Mouse (Mus musculus): ENCODE measurements around the gene Mpig6b.

Mpig6b gene

DNA sequence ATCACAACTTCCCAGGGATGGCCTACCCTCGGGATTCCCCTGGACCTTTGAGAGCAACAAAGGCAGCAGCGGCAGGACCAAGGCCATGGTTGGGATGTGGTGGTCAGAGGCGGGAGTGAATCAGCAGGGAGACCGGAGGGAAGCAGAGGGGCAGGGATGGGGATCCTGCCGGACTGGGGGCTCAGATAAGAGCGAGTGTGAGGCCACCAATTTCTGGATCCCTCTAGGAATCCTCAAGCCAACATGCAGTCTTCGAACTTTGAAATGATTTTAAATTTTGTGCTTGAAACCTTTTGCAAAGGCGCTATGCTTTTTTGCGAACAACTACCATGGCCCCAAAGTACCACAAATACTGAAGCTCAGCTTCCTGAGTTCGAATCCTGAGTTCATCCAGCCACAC is at the start of gene Mpig6b:
Mpig6b (minus strand) TSS at position 101 of the 400 bp plus-strand sequence.
- DNase-seq (ENCODE audit: low spot score) = no peak

DNA sequence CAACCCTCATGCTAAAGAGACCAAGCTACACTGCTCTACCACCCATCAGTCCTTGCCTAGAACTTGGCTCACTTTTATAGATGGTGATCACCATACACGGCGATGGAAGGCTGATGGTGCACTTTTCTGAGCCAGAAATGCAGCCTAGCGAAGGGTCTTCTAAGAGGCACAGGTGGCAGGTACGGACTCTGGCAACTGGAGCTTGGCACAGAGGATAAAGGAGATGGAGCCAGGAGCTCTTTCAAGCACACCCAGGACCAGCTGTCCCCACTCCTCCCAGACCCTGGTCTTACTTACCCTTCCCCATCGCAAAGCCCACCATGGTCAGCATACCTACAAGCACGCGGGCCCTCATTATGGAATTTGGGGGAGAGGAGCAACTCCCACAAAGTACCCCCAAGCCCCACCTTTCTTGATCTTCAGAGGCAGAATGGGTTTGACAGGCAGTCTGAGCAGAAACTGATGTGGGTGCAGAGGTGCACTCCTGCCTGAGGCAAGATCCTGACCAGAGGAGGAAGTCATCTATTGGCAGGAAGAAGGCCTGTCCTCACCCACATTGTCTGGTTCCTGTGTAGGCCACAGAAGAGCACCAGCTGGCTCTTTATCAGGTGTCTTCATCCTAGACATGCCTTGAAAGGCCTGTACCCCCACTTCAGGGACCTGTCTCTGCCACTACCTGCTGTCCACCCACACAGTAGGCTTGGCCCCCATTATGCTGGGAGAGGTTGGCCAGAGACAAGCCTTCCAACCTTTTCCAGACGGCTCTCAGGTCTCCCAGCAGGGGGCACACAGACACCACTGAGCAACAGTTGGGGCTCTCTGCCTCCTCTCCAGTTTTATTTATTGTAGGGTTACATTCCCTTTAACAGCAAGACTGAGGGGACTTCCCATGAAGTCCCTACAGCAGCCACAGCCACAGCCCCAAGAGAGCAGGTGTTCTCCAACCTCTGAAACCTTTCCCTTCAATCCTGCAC is 49.3 kb upstream of the Mpig6b start, which contains the start of gene Ly6g5b:
Ly6g5b (minus strand) TSS at position 383 of the 974 bp plus-strand sequence.
- DNase-seq (ENCODE audit: low spot score) = no peak

DNA sequence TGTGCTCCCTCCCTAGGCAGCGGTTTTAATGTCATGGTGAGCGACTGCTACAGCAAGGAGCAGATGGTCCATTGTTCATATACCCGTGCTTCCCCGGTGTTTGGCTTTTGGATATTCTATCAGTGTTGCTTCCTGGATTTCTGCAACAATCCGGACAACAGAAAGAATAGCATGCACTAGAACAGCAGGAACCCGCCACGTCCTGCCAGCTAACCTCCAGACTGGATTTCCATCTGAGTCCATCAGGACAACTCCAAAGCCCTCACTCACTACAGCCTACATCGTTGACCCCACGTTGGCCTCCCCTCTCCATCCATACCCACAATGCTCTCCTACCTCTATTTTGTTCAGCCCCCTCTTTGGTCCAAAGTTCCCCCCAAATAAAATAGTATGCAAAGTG is 45.8 kb upstream of the Mpig6b start:
- DNase-seq (ENCODE audit: low spot score) = no peak

DNA sequence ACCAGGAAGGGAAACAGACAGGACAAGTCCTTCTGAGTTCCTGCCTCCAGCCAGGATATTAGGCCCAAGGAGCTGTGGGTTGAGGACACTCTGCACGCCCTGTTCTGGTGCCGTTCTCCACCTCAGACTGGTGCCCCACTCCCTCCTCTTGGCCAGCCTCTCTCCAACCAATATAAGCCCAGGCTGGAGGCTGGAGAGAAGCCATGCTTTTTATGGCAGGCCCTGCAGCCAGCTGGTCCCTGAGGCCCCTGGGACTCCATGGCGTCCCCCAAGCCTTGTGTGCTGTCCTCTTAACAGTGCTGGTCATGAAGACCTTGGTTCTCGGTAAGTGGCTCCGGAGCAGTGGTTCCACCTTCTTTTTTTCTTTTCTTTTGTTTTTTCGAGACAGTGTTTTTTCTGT is 42.1 kb upstream of the Mpig6b start, which contains the start of gene Ly6g5c:
Ly6g5c (plus strand) TSS at position 183 of the 400 bp plus-strand sequence.
- no peak for DNase-seq (ENCODE audit: low spot score)

DNA sequence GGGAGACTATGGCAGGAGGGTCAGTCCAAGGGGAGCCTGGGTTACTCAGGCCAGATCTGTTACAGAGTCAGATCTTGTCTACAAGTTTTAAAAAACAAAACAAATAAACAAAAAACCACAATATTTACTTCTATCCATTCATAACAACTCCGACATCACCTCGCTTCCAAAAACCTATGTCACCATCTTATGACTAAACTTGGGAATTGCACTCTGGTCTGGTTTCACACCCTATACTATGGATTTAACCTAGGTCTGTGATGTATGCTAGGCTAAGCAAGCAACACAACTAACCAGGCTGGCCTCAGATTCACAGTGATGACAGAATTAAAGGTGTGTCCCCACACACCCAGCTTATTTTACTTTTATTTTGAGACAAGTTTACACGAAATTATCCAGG is 40.5 kb upstream of the Mpig6b start:
- DNase-seq (ENCODE audit: low spot score) = no peak

DNA sequence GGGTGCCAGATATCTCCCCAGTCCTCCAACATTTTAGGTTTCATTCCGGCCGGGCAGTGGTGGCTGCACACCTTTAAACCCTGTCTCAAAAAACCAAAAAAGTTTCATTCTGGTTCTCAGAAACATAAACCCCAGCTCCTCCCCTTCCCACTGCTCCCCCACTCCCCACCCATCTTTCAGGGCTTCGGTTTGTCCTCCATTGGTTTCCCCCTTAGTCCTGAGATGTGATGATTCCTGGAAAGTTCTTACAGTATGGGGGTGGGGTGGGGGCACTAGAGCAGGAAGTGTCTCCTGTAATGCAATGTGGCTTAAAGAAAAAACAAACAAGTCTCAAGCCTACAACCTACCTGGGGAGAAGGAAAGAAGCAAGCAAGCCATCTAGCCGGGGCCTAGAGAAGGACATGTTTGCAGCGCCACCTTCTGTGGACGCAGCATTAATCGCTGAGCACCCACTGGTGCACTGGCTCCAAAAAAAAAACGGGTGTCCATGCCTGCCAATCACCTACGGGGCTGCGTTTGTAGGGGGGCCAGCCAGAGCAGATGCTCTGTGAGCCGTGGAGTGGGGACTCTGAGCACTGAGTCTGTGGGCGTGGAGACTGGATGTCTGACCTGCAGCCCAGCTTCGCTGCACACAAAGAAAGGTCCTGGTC is 39.9 kb upstream of the Mpig6b start:
- DNase-seq (ENCODE audit: low spot score) = peak; percentile 41

DNA sequence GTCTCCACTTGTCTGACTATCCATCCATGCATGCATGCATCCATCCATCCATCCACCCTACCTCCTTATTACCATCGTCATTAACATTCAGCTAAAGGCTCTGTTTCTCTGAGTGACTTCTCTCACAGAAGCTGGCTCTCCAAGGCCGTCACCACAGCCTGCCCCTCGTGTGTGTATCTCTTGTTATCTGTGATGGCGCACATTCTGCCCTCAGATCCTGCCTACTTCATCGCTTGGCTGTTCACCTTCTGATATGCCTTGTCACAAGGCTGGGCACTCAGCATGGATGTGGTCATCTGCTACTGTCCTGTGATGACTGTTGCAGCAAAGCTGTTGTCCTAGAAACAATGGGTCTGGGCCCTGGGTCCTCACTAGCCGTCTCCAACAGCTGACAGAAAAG is 38.8 kb upstream of the Mpig6b start:
- DNase-seq (ENCODE audit: low spot score) = no peak

DNA sequence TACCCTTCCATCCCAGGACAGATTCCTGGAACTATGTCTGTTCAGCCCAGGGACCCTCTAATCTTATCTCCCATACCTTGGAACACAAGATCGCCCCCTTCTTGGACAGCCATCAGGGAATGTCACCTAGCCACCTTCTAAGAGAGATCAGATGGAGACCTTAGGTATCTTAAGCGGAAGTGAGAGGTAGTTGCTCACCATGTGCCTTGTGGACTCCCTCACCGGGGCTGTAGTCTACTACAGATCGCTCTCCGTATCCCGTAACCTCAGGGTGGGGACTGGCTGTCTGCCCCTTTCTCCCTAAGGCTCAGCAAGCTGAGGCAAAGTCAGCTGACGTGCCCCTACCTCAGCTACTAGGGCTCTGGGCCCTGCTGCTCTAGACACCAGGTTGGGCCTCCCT is 38.1 kb upstream of the Mpig6b start:
- no peak for DNase-seq (ENCODE audit: low spot score)

DNA sequence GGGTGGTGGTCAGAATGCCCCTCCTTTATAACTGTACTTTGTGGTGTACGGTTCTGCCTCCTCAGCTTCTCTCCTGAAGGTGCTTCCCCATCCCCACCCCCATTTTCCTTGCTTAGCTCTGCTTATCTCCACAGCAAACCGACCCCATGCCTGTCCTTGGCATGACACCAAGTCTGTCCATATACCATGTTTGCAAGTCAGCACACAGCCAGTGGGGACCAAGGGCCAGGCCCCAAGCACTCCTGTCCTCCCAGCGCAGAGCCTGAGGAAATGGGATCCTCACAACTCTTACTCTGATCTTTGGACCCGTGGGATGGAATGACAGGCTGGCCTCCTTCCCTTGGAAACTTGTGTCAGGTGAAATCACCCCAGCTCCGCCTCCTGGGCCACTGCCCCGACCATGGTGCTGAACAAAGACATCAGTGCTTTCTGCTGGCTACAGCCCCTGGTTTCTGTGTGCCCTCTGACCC is 37.3 kb upstream of the Mpig6b start:
- no peak for DNase-seq (ENCODE audit: low spot score)

DNA sequence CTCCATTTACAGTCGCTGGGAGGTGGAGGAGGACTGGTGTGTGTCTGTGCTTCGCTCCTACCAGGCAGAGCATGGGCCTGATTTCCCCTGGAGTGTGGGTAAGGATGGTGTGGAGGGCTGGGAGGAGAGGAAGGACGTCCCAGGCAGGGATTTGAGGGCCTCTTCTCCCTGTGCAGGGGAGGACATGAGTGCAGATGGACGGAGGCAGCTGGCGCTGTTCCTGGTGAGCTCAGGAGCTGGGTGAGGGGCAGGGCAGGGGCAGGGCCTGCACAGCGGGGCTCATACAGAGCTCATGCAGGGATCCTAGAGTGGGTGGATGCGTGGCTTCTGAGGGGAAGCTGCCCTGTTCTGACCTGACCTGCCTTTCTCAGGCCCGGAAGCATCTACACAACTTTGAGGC is 36.3 kb upstream of the Mpig6b start:
- no peak for DNase-seq (ENCODE audit: low spot score)

DNA sequence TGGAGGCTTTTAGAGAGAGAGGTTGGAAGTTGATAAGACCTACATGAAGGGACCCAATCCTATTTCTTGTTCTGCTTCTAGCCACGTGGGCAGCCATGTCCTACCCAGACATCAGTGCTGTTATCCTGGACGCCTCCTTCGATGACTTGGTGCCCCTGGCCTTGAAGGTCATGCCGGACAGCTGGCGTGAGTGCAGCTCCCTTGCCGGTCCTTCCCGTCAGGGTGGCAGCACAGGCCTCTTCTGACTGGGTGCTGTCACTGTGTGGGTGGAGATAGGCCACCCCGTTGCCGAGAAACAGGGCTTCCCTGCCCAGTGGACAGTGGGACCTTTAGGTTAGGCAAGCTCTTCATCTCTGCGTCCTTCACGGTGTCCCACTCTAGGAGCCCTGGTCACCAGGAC is 35.2 kb upstream of the Mpig6b start:
- no peak for DNase-seq (ENCODE audit: low spot score)

DNA sequence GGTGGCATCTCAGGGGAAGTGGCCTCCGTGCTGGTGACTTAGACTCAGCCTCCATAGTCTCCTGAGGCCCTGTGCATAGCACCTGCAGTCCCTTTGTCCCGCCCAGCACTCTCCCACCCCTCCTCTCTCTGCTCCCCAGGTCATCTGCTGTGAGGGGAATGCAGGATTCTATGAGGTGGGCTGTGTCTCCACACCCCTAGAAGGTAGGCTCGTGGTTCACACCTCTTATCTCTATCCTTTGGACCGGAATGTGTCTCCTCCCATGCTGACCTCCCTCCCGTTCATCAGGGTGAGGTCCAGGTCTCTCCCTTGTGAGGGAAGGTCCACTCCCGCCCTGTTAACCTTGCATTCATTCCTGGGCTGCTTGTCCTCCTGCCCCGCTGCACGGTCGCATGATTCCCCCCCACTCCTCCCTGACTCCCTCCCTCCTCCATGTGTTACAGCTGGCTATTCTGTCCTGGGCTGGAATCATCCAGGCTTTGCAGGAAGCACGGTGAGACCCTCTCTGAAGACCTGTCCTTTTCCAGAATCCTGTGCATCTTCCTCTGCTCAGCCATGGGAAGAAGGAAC is 34.3 kb upstream of the Mpig6b start:
- no peak for DNase-seq (ENCODE audit: low spot score)

DNA sequence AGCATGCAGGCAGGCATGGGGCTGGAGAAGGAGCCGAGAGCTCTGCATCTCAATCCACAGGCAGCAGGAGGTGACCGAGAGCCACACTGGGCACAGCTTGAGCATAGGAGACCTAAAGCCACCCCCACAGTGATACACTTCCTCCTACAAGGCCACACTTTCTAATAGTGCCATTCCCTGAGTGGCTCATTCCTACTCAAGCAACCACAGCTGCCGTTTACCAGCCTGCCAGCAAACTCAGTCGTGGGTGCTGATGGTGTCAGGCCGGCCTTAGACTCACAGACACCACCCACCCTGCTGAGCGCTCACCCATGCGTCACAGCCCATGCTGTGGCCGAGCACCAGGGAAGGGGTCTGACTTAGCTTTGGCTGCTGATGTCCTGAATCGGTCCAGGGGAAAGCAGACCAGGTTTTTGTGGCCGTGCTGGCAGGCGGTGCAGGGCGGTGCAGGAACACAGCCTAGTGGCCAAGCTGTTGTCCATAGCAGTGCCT is 31.2 kb upstream of the Mpig6b start:
- DNase-seq (ENCODE audit: low spot score) = no peak

DNA sequence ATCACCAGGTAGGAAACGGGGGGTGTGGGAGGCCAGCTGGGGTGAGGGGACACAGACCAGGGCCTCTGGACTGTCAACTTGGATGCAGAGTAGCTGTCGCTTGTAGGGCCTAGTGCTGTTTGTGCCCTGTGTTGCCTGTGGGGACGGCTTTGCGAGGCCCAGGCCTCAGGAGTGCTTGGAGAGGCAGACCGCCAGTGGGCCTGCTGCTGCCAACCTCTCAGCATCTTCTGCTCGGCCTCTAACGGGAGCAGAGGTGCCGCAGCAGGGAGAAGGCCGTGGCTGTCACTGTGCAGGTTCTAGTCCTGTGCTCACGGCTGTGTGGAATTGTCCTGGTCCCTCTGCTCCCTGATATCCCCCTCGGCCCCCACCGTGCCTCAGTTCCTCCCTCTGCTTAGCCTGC is 30.6 kb upstream of the Mpig6b start:
- DNase-seq (ENCODE audit: low spot score) = no peak

DNA sequence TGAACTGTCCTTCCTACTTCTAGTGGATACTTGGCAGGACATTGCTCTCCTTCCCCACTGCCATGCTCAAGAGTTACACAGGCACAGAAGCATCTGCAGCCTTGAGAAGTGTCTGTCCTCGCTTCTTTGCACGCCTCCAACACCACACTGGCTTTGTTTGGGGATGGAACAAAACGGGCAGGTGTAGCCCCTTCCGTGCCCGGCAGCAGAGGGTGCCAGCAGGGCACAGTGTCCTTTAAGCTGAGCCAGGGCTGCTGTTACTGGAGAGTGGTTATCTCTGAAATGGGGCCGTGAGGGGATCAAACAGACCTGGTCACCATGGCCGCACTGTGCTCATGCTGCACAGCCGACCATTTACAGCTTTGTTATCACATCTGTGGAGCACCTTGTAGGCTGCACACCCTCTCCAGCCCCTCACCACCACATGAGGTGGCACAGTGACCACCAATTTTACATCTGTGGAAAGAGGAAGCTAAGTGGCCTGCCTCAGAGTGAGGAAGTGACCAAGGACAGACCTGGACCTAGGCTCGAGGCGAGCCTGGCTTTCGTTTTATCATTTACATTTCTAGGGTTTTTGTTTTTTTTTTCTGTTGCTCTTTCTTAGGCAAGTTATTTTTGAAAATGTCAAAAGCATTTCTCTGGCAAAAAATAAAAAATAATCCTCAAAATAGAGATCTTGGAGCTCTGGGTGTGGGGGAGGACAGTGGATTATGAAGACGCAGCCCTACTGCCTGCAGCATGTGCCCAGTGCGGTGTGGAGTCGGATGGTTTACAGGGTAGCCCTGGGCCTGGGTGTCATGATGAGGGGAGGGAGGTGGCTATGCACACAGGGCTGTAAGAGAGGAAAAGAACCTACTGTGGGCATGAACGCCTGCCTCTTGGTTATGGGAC is 28.7 kb upstream of the Mpig6b start:
- DNase-seq (ENCODE audit: low spot score) = no peak

DNA sequence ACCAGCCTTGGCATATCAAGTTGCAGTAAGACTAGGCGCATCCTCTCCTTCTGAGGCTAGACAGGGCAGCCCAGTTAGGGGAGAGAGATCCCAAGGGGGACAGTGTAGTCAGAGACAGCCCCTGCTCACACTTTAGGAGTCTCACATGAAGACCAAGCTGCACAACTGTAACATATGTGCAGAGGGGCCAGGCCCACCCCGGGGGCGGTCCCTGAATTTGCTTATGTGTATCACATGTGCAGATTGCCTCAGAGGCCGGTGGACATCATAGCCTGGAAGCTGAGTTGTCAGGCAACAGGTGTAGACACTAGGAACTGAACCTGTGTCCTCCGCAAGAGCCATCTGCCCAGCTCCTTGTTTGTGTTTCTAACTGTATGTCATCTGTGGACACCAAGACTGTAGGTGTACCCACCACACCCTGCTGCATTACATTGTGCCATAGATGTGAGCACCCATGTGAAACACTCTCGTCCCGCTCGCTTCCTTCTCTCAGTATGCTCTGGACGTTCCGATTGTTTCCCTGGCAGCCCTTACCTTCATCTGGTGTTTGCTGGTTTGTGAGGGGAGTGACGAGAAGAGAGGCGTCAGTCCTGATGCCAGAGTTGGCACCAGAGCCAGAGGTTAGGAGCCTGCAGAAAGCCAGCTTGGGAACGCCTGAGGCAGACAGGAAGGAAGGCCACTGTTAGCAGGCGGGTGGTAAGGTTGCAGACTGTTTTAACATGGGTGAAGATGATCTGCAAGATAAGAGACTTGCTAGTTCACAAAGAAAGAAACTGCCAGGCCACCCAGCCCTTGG is 26.6 kb upstream of the Mpig6b start:
- peak; percentile 32 for DNase-seq (ENCODE audit: low spot score)

DNA sequence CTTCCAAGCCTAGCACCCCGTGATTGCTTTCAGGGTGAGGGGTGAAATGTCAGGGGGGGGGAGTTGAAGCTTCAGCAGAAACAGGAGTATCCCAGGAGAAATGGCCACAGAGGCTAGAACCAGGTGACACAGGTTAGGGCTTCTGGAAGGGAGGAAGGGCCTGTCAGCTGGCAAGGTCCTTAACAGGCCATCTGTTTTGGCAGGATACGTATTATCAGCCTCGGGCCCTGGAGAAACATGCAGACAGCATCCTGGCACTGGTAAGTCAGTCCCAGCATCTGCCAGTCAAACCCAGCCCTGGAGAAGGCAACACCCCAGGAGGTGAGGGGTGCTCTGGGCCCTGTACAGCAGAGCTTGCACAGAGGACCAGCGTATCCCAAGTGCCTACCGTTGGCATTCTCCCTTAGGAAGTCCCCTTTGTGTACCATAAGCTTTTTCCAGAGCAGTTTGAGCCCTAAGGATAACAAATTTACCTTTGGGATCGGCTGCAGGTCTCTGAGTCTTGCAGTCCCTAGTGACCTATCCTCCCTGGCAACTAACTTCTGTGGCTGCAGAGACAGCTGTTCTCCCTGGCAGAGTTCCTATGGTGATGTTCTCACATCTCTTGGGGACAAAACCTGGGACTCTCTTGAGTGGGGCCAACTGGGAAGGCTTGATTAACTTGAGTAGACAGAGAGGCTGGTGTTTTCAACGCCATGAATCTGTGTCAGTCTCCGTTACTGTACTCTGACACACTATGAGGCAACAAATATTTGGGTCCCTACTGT is 24.4 kb upstream of the Mpig6b start:
- no peak for DNase-seq (ENCODE audit: low spot score)

DNA sequence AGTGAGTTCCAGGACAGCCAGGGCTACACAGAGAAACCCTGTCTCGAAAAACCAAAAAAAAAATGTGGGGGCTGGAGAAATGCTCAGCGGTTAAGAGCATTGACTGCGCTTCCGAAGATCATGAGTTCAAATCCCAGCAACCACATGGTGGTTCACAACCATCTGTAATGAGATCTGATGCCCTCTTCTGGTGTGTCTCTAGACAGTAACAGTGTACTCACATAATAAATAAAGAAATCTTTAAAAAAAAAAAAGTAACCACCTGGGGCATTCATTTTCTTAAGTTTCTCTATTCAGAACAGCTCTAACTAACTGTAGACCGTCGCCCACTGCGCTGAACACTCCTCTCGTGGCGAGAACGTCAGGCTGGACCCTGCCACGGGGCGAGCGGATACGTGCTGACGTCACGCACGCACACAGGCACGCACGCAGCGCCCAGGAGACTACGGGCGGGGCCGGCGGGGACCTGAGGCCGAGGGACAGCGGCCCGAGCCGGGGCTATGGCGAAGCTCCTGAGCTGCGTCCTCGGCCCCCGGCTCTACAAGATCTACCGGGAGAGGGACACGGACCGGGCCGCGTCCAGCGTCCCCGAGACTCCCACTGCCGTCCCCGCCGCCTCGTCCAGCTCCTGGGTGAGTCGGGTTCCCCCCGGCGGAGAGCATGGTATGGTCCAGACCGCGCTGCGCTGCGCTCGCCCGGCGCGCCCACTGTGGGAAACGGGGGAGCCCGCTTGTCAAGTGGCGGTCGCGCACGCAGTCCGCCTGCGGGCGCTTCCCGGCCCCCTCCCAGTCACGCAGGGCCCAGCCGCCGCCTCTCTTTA is 23.1 kb upstream of the Mpig6b start, which contains the start of gene Abhd16a:
Abhd16a (plus strand) TSS at position 439 of the 820 bp plus-strand sequence.
- DNase-seq (ENCODE audit: low spot score) = peak; percentile 95

DNA sequence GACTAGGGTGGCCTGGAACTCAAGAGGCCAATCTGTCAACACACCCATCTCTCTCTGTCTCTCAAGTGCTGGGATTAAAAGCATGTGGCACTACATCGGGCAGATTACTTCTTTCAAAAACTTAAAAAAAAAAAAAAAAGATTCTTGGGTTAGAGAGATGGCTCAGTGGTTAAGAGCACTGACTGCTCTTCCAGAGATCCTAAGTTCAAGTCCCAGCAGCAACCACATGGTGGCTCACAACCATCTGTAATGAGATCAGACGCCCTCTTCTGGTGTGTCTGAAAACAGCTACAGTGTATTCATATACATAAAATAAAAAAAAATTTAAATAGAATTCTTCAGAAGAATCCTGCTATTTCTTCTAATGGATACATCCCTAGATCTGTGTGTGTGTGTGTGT is 22.2 kb upstream of the Mpig6b start:
- no peak for DNase-seq (ENCODE audit: low spot score)

Data from lung, postnatal 25 days (tissue).